Mouse (Mus musculus) bone marrow, adult 2 months (tissue): ENCODE data around the gene Pde8a. TPM values are rescaled to one million over a fixed set of nuclear protein-coding genes. Genes with fewer than 3 reads are reported as not detected.
A peak's percentile ranks its signal among the peaks of the same experiment; 100 is the strongest.

ENCODE experiments used
- H3K27ac ChIP-seq: fragments of 200-500 bp; 2 replicates; pipeline ENCODE4 v1.5.1; 2012; ENCODE audit warnings: low read depth, mild to moderate bottlenecking, control low read depth, inconsistent platforms, low read length; ENCODE audit not compliant: control insufficient read depth, poor library complexity, insufficient read depth
- H3K4me1 ChIP-seq: fragments of 200-500 bp; 2 replicates; pipeline ENCODE4 v1.6.1; 2011; ENCODE audit warnings: low read length; ENCODE audit not compliant: control insufficient read depth, insufficient read depth
- H3K4me3 ChIP-seq: fragments of 200-500 bp; replicated peaks from 2 replicates; pipeline ENCODE3; 2011; ENCODE audit warnings: mild to moderate bottlenecking, low read depth, low read length, control low read depth; ENCODE audit not compliant: control insufficient read depth
- CTCF ChIP-seq: fragments of 200-500 bp; IDR thresholded peaks from 2 replicates; pipeline ENCODE4 v1.5.1; 2011; ENCODE audit warnings: low read length, control low read depth; ENCODE audit not compliant: control insufficient read depth, insufficient read depth
- POLR2A ChIP-seq: fragments of 200-500 bp; IDR thresholded peaks from 2 replicates; pipeline ENCODE4 v1.6.1; 2011; ENCODE audit warnings: low read depth, mild to moderate bottlenecking, control low read depth, low read length, borderline replicate concordance; ENCODE audit not compliant: control insufficient read depth
- WGBS: fragments of 180-500 bp; shearing (Covaris S2); methylation state at CpG from one replicate; pipeline ENCODE4 v1.1.7; 2018; 5-methylcytosine and 5-hydroxymethylcytosine counted together
- polyA plus RNA-seq: library from polyadenylated mRNA; stranded (reverse); fragments of >200 nt; gene quantifications from 2 replicates; pipeline ENCODE4 v1.2.4, GENCODE M21; 2011; ENCODE audit warnings: low replicate concordance; ENCODE audit not compliant: missing spikeins, insufficient read depth, insufficient read length

The Pde8a gene
- polyA plus RNA-seq, 1 experiment: 6.7 TPM

GRCm38 (mm10) chr7:81337785-81338521 is 124.6 kb downstream of the Pde8a start:
- no peak for TF ChIP-seq POLR2A
- no peak for TF ChIP-seq CTCF
- H3K4me1 ChIP-seq: no peaks in the 10 kb centered on the region
- WGBS: 93% methylated on average over 21 of the region's 21 CpGs
- H3K4me3 ChIP-seq: no peak overlapping the region
- no peak overlapping the region for H3K27ac ChIP-seq

GRCm38 (mm10) chr7:81338522-81338873 is 125.1 kb downstream of the Pde8a start:
- Histone ChIP-seq H3K4me3 (no peak overlapping the region), H3K4me1 (no peaks in the 10 kb centered on the region), H3K27ac (no peak overlapping the region)
- TF ChIP-seq CTCF (no peak), POLR2A (no peak)
- WGBS: 64% methylated on average over 3 of the region's 3 CpGs

- no peaks in the 10 kb centered on the region; the same call in 1 of the 2 replicates for H3K4me1 ChIP-seq
- H3K27ac ChIP-seq: no peak overlapping the region
- 63% methylated on average over 4 of the region's 4 CpGs for WGBS
- no peak overlapping the region for H3K4me3 ChIP-seq
- no peak for TF ChIP-seq POLR2A
- TF ChIP-seq CTCF: peak; percentile 86
Observed at GRCm38 (mm10) chr7:81339783-81340182, 126.4 kb downstream of the Pde8a start.

GRCm38 (mm10) chr7:81341563-81341962 is 128.2 kb downstream of the Pde8a start:
- Histone ChIP-seq H3K4me1 (no peaks in the 10 kb centered on the region; the same call in 1 of the 2 replicates), H3K27ac (no peak overlapping the region), H3K4me3 (no peak overlapping the region)
- 23% methylated on average over 3 of the region's 3 CpGs for WGBS
- peak; percentile 20; the same call in 1 of the 2 replicates for TF ChIP-seq CTCF
- no peak for TF ChIP-seq POLR2A

GRCm38 (mm10) chr7:81342356-81343094 is 129.1 kb downstream of the Pde8a start:
- no peak overlapping the region for H3K4me3 ChIP-seq
- no peaks in the 10 kb centered on the region; the same call in 1 of the 2 replicates for H3K4me1 ChIP-seq
- no peak for TF ChIP-seq POLR2A
- no peak overlapping the region for H3K27ac ChIP-seq
- WGBS: 62% methylated on average over 8 of the region's 8 CpGs

- WGBS: 35% methylated on average over 8 of the region's 8 CpGs
- no peaks in the 10 kb centered on the region; the same call in 1 of the 2 replicates for H3K4me1 ChIP-seq
- no peak for TF ChIP-seq CTCF
- TF ChIP-seq POLR2A: no peak
- H3K4me3 ChIP-seq: peak overlapping the region; percentile 15
- no peak overlapping the region for H3K27ac ChIP-seq
Observed at GRCm38 (mm10) chr7:81343316-81343715, 129.9 kb downstream of the Pde8a start.

GRCm38 (mm10) chr7:81343831-81344230 is 130.4 kb downstream of the Pde8a start:
- no peaks in the 10 kb centered on the region; the same call in 1 of the 2 replicates for H3K4me1 ChIP-seq
- TF ChIP-seq POLR2A: no peak
- H3K4me3 ChIP-seq: peak overlapping the region; percentile 78
- 5% methylated on average over 10 of the region's 10 CpGs for WGBS
- no peak overlapping the region for H3K27ac ChIP-seq

GRCm38 (mm10) chr7:81344544-81345446 is 131.4 kb downstream of the Pde8a start, which contains the start of gene Rps17:
TSS of gene Rps17 (minus strand) at chr7:81345254.
- H3K27ac ChIP-seq: peak within 1 kb of the TSS; percentile 82
- peak; percentile 91 for TF ChIP-seq CTCF
- TF ChIP-seq POLR2A: peak; percentile 76; the same call in 1 of the 2 replicates
- no peaks in the 10 kb centered on the region; the same call in 1 of the 2 replicates for H3K4me1 ChIP-seq
- H3K4me3 ChIP-seq: peak within 1 kb of the TSS; percentile 78
- WGBS: under 1% methylated on average over 85 of the region's 85 CpGs
